Mouse (Mus musculus): ENCODE measurements at regions not wholly inside any gene's neighbourhood (a gene's known extent, or its start where the extent isn't known, plus 50 kb on each side); places are given as distances from the start of the nearest gene placed in this dataset.

DNA sequence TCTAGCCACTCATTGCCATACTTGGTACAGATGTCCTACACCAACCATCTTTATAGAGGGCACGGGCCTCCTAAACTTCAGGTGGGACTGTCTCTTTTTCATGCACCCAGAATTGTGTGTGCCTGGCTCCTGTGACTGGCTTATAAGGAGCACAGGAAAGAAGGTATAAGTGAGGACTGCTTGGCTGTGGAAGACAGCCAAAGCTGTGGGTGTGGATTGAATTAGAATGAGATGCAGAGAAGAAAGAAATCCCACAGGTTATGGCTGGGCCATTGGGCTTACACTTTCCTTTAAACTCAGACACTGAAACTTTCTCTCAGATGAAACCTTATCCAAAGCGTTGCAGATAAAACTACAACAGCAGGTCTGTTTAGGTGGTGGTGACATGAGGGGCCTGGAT, 239.5 kb upstream of the Fam160b2 start:
- Histone ChIP-seq H3K4me1 (replicated peaks; ENCODE audit: control insufficient read depth, insufficient read depth) (no peaks in the 10 kb centered on the region), H3K4me2 (replicated peaks; ENCODE audit: low read depth) (no peak overlapping the region), H3K4me3 (ENCODE audit: low read depth, low read length) (no peak overlapping the region), H3K9me3 (ENCODE audit: control insufficient read depth, low read length) (no peaks in the 10 kb centered on the region), H3K27ac (replicated peaks) (no peak overlapping the region), H3K36me3 (ENCODE audit: control insufficient read depth, insufficient read depth, low read length) (no peaks in the 10 kb centered on the region), H3K27me3 (ENCODE audit: control insufficient read depth, insufficient read depth, low read length) (no peaks in the 10 kb centered on the region), H3K9ac (ENCODE audit: low read length) (no peak overlapping the region)
- no peak for TF ChIP-seq CTCF (IDR thresholded peaks at IDR 0.05; ENCODE audit: low read depth)
- no peak for TF ChIP-seq EP300 (optimal IDR thresholded peaks at IDR 0.05)
- WGBS = 78% methylated on average over 2 of the region's 2 CpGs
- no peak for ATAC-seq (ENCODE audit: low FRiP score, low TSS enrichment)
- no peak for DNase-seq (ENCODE audit: low spot score)

DNA sequence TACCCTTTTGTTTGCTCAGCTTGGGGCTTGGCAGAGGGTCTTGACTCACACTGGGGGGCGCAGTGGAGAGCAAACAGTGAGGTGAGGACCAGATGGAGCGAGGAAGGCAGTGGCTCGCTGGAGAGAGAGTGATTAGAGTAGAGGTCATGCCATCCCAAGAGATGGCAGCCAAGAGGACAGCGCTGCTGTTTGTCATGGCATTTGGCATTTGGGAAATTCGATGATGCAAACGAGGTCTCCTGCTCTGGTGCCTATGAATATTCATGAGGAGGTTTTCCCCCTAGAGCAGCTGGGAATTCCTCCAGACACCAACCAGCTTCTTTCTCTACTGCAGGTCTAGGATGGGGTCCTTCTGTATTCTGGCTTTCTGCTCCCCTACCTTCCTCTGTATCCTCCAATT, 237.9 kb upstream of the Fam160b2 start:
- Histone ChIP-seq H3K4me1 (replicated peaks; ENCODE audit: control insufficient read depth, insufficient read depth) (no peaks in the 10 kb centered on the region), H3K4me2 (replicated peaks; ENCODE audit: low read depth) (no peak overlapping the region), H3K36me3 (ENCODE audit: control insufficient read depth, insufficient read depth, low read length) (no peaks in the 10 kb centered on the region), H3K9ac (ENCODE audit: low read length) (no peak overlapping the region), H3K9me3 (ENCODE audit: control insufficient read depth, low read length) (no peaks in the 10 kb centered on the region), H3K27me3 (ENCODE audit: control insufficient read depth, insufficient read depth, low read length) (no peaks in the 10 kb centered on the region), H3K4me3 (ENCODE audit: low read depth, low read length) (no peak overlapping the region), H3K27ac (replicated peaks) (no peak overlapping the region)
- ATAC-seq (ENCODE audit: low FRiP score, low TSS enrichment) = no peak
- 5% methylated on average over 6 of the region's 6 CpGs for WGBS
- TF ChIP-seq EP300 (optimal IDR thresholded peaks at IDR 0.05) = no peak
- no peak for TF ChIP-seq CTCF (IDR thresholded peaks at IDR 0.05; ENCODE audit: low read depth)
- DNase-seq (ENCODE audit: low spot score) = no peak

DNA sequence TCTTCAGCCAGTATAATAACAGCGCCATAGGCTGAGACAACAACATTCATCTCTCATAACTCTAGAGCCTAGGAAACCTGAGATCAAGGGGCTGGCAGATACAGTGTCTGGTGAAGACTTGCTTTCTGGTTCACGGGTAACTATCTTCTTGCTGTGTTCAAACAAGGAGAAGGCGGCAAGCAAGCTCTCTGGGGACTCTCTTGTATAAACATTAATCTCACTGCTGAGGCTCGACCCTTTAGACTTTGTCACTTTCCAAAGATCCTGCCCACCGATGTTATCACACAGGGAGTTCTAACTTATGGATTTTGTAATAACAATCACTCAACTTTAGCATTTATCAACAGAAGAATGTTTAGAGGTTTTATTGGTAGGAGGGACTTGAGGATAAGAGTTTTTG, 233.6 kb upstream of the Fam160b2 start:
- Histone ChIP-seq H3K4me3 (ENCODE audit: low read depth, low read length) (no peak overlapping the region), H3K4me2 (replicated peaks; ENCODE audit: low read depth) (no peak overlapping the region), H3K27ac (replicated peaks) (no peak overlapping the region), H3K36me3 (ENCODE audit: control insufficient read depth, insufficient read depth, low read length) (no peaks in the 10 kb centered on the region), H3K9me3 (ENCODE audit: control insufficient read depth, low read length) (no peaks in the 10 kb centered on the region), H3K4me1 (replicated peaks; ENCODE audit: control insufficient read depth, insufficient read depth) (no peaks in the 10 kb centered on the region), H3K27me3 (ENCODE audit: control insufficient read depth, insufficient read depth, low read length) (no peaks in the 10 kb centered on the region), H3K9ac (ENCODE audit: low read length) (no peak overlapping the region)
- no peak for DNase-seq (ENCODE audit: low spot score)
- WGBS = 18% methylated on average over 5 of the region's 5 CpGs
- no peak for ATAC-seq (ENCODE audit: low FRiP score, low TSS enrichment)
- TF ChIP-seq EP300 (optimal IDR thresholded peaks at IDR 0.05) = no peak
- no peak for TF ChIP-seq CTCF (IDR thresholded peaks at IDR 0.05; ENCODE audit: low read depth)

GRCm38 (mm10) chr14:70832462-70833212, 233.0 kb upstream of the Fam160b2 start:
- DNase-seq (ENCODE audit: low spot score) = no peak
- Histone ChIP-seq H3K27ac (replicated peaks) (no peak overlapping the region), H3K9ac (ENCODE audit: low read length) (no peak overlapping the region), H3K4me3 (ENCODE audit: low read depth, low read length) (no peak overlapping the region), H3K4me1 (replicated peaks; ENCODE audit: control insufficient read depth, insufficient read depth) (no peaks in the 10 kb centered on the region), H3K27me3 (ENCODE audit: control insufficient read depth, insufficient read depth, low read length) (no peaks in the 10 kb centered on the region), H3K4me2 (replicated peaks; ENCODE audit: low read depth) (no peak overlapping the region), H3K36me3 (ENCODE audit: control insufficient read depth, insufficient read depth, low read length) (no peaks in the 10 kb centered on the region), H3K9me3 (ENCODE audit: control insufficient read depth, low read length) (no peaks in the 10 kb centered on the region)
- 57% methylated on average over 16 of the region's 16 CpGs for WGBS
- no peak for ATAC-seq (ENCODE audit: low FRiP score, low TSS enrichment)
- TF ChIP-seq EP300 (optimal IDR thresholded peaks at IDR 0.05) (no peak), CTCF (IDR thresholded peaks at IDR 0.05; ENCODE audit: low read depth) (no peak)

- Histone ChIP-seq H3K36me3 (ENCODE audit: control insufficient read depth, insufficient read depth, low read length) (no peaks in the 10 kb centered on the region), H3K4me1 (replicated peaks; ENCODE audit: control insufficient read depth, insufficient read depth) (no peaks in the 10 kb centered on the region), H3K9me3 (ENCODE audit: control insufficient read depth, low read length) (no peaks in the 10 kb centered on the region), H3K27me3 (ENCODE audit: control insufficient read depth, insufficient read depth, low read length) (no peaks in the 10 kb centered on the region), H3K4me2 (replicated peaks; ENCODE audit: low read depth) (no peak overlapping the region), H3K4me3 (ENCODE audit: low read depth, low read length) (no peak overlapping the region), H3K9ac (ENCODE audit: low read length) (no peak overlapping the region), H3K27ac (replicated peaks) (no peak overlapping the region)
- ATAC-seq (ENCODE audit: low FRiP score, low TSS enrichment) = no peak
- DNase-seq (ENCODE audit: low spot score) = no peak
- 75% methylated on average over 3 of the region's 3 CpGs for WGBS
- TF ChIP-seq CTCF (IDR thresholded peaks at IDR 0.05; ENCODE audit: low read depth) (peak; percentile 66), EP300 (optimal IDR thresholded peaks at IDR 0.05) (no peak)
Measured at GRCm38 (mm10) chr14:70832042-70832441, 232.4 kb upstream of the Fam160b2 start.
